Mouse (Mus musculus) R1 (cell line): ENCODE measurements around the gene Camkk2.
A peak's percentile ranks its signal among the peaks of the same experiment; 100 is the strongest.

ENCODE experiments used
- DNase-seq: peaks from one replicate; pipeline ENCODE4 v3.0.0-alpha.2; 2018; ENCODE audit warnings: low read depth, low spot score

Camkk2 gene

DNA sequence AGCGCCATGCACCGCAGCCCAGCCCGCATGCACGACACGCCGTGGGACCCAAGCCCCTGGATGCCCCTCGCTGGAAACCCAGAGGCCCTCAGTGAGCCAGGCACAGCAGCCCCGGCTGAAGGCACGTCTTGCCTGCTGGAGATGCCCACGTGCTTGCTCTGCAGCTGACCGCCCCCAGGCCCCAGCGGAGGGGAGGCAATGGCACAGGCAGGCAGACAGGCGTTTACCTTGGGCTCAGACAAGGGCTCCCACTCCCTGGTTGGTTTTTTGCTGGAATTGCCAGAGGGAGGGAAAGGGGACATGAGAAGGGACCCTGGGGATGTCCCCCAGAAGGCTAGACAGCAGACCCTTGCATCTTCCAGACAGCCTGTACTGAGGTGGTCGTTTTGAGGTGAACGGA, 42.4 kb downstream of the Camkk2 start:
- no peak for DNase-seq

GRCm38 (mm10) chr5:122735853-122736252, 43.4 kb downstream of the Camkk2 start:
- no peak for DNase-seq

DNA sequence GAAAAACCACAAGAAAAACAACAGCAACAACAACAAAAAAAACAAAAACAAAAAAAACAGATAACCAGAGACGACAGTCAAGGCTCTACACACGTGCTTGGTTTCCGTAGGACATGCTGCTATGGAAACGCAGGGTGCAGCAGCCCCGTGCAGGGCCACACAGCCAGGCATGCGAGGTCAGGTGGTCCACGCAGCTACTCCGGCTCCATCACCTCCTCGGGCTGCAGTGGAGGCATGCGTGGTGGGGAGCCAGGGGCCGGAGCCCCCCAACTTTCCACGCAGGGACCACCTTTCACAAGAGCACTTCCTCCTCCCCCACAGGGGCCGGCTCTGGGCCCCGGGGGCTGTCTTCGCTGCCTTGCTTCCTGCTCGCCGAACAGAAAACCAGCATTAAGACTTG, 45.3 kb downstream of the Camkk2 start:
- peak; percentile 63 for DNase-seq

- no peak for DNase-seq
Measured at GRCm38 (mm10) chr5:122731991-122732673, 47.1 kb downstream of the Camkk2 start.

- peak; percentile 78 for DNase-seq
Measured at GRCm38 (mm10) chr5:122731321-122731720, 47.9 kb downstream of the Camkk2 start.

GRCm38 (mm10) chr5:122730776-122731175, 48.4 kb downstream of the Camkk2 start:
- DNase-seq: no peak

DNA sequence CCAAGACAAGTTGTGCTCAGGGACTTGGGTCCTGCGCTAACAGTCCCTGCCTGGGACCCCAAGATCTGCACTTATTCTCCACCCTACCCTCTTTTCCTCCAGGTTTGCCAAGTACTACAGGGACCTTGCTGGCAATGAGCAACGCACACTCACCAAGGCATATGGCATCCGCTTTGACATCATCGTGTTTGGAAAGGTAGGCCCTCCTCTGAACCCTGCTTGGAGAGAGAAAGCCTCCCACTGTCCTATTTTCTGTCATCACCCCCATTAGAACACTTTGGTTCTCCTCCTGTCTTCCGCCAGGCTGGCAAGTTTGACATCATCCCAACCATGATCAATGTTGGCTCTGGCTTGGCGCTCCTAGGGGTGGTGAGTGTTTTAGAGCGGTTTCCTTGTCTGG, 52.1 kb downstream of the Camkk2 start:
- DNase-seq: no peak

DNA sequence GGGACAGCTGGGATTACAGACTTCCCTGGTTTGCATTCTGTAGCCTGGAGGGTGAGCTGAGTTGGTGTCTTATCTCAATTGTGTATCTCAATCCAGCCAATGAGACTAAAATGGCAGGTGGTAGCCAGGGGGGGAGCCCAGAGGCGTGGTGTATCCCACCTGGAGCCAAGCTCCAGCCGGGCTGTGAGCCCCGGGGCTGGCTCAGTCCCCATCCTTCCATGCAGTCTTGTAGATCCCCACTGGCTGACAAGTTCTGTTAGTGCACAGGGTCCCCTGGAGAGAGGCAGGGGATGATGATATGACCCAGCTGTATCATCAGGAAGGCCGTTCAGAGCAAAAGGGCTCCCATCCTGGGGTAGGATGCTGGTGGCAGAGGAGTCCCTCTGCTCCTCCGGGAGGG, 52.6 kb downstream of the Camkk2 start:
- DNase-seq: no peak

DNA sequence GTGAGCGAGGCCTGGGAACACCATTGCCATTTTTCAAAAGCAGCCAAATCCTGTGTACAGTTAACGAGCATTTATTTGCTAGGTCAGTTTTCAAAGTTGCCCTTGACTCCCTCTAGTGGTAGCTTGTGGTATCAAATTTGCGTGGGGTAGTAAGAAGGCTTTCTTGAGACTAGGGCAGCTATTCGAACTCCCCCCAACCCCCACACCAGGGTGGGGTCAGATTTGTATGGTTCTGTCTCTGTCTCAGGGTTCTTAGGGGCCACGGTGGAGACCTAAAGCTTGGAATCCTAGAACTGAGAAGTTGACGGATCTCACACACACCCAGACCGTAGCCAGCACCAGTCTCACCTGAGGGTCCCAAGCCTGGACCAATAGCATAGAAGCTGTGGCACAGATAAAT, 53.1 kb downstream of the Camkk2 start:
- peak; percentile 87 for DNase-seq

DNA sequence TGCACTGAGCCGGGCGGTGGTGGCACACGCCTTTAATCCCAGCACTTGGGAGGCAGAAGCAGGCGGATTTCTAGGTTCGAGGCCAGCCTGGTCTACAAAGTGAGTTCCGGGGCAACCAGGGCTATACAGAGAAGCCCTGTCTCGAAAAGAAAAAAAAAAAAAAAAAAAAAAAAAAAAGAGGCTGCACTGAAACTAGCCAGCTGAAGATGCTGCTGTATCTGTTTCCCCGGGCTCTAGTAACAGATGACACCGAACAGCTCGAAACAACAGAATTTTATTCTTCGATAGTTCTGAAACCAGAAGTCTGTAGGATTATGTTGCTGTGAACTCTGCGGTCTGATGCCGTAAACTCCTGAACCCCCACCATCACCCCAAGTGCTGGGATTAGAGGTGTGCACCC, 53.8 kb downstream of the Camkk2 start:
- DNase-seq: no peak

- no peak for DNase-seq
Measured at GRCm38 (mm10) chr5:122719168-122719567, 60.0 kb downstream of the Camkk2 start.

- DNase-seq: no peak
Measured at GRCm38 (mm10) chr5:122718400-122718799, 60.8 kb downstream of the Camkk2 start.

GRCm38 (mm10) chr5:122716793-122717192, 62.4 kb downstream of the Camkk2 start:
- peak; percentile 72 for DNase-seq

GRCm38 (mm10) chr5:122715723-122716122, 63.5 kb downstream of the Camkk2 start:
- no peak for DNase-seq

- no peak for DNase-seq
Measured at GRCm38 (mm10) chr5:122708819-122709218, 70.4 kb downstream of the Camkk2 start.

DNA sequence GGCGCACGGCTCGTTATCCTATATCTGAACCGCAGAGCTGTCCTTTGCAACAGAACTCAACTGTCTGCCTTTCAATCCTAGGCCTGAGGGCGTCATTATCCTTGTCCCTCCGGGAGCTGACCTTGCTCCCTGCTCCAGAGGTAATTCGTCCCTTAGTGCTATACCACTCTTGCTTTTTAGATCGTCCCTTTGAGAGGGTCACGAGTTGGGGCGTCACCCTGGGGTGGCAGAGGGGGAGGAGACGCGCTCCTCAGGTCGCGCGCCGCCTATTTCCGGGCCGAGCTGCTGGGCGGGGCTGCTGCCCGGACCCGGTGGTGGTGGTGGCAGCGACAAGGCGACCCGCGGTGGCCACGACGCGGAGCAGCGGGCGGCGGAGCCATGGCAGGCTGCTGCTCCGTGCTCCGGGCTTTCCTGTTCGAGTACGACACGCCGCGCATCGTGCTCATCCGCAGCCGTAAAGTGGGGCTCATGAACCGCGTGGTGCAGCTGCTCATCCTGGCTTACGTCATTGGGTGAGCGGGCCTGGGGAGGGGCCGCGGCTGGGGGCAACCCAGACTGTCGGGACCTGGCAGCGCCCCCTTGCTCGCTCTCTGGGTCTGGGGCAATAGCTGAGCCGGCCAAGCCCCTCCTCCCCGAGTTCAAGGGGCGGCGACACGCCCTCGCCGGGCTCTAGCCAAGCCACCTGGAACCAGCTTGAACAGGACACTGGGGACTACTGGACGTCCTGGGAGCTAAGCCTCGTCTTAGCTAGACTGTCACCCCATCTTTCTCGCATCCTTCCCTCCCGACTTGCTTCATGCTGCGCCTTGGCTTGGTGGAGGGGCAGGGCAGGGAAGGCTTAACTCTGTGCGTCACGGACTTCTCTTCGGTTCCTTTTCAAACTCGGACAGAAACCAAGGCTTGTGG, 71.7 kb downstream of the Camkk2 start, which contains the start of gene P2rx4:
TSS of gene P2rx4 (plus strand) at position 269 of the 906 bp plus-strand sequence.
- peak; percentile 77 for DNase-seq

GRCm38 (mm10) chr5:122706917-122707275, 72.3 kb downstream of the Camkk2 start:
- no peak for DNase-seq

- no peak for DNase-seq
Measured at GRCm38 (mm10) chr5:122705174-122705573, 74.0 kb downstream of the Camkk2 start.

DNA sequence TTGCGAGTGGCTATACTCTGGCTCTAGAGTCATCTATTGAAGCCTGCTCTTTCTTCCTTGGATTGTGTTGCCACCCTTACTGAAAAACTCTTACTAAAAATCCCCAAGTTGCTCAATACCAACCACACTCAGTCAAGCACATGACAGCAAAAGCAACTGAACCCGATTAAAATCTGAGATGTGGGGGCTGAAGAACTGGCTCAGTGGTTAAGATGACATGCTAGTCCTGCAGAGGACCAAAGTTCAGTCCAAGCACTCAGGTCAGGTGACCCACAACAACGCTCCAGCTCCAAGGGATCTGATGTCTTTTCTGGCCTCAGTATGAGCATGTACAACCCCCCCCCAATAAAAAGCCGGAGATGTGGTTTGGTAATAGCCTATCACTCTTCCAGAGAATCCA, 74.6 kb downstream of the Camkk2 start:
- no peak for DNase-seq

- no peak for DNase-seq
Measured at GRCm38 (mm10) chr5:122703574-122703973, 75.6 kb downstream of the Camkk2 start.

DNA sequence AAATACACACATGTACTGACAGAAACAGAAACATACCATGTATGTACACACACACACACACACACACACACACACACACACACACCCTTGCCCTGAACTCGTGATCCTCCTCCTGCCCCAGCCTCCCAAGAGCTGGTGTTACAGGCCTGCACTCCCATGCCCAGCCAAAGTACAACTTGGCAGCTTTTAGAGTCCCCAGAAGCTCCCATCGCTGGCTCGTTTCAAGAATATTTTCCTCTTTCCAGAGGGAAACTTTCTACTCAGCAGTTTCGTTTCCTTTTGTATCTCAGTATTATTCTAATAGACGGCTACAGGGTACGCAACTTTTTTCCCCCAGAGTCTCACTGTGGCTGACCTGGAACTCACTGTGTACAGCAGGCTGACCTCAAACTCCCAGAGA, 77.1 kb downstream of the Camkk2 start:
- DNase-seq: no peak

GRCm38 (mm10) chr5:122700837-122701212, 78.4 kb downstream of the Camkk2 start:
- DNase-seq: no peak
